Mouse (Mus musculus) layer of hippocampus, postnatal 25 days (tissue): ENCODE measurements at regions not wholly inside any gene's neighbourhood (a gene's known extent, or its start where the extent isn't known, plus 50 kb on each side); places are given as distances from the start of the nearest gene placed in this dataset.
A peak's percentile ranks its signal among the peaks of the same experiment; 100 is the strongest.

Source experiments
- DNase-seq, 2 experiments: peaks; one replicate each; pipeline ENCODE4 v3.0.0; 2022; ENCODE audit warnings: mixed read lengths in 2 of 2, low spot score in 1 of 2; ENCODE audit errors: extremely low spot score in 1 of 2

- no peak for DNase-seq
Observed at GRCm38 (mm10) chr9:94589672-94590071, 51.8 kb upstream of the 1190002N15Rik start.

GRCm38 (mm10) chr9:94604993-94605392 lies 64.7 kb upstream of the Slc9a9 start:
- no peak for DNase-seq

GRCm38 (mm10) chr9:94606422-94606821 lies 63.3 kb upstream of the Slc9a9 start:
- DNase-seq: no peak

- DNase-seq: no peak
Observed at GRCm38 (mm10) chr9:94607011-94607749, 62.5 kb upstream of the Slc9a9 start.

- DNase-seq: no peak
Observed at GRCm38 (mm10) chr9:94607750-94608106, 62.0 kb upstream of the Slc9a9 start.

GRCm38 (mm10) chr9:94610101-94610500 lies 59.6 kb upstream of the Slc9a9 start:
- DNase-seq: no peak

GRCm38 (mm10) chr9:94610600-94611337 lies 58.9 kb upstream of the Slc9a9 start:
- DNase-seq: peak; percentile 16 to 18

- DNase-seq: no peak
Observed at GRCm38 (mm10) chr9:94613891-94614671, 55.6 kb upstream of the Slc9a9 start.

- no peak for DNase-seq
Observed at GRCm38 (mm10) chr9:94615205-94615604, 54.5 kb upstream of the Slc9a9 start.

- no peak for DNase-seq
Observed at GRCm38 (mm10) chr9:94618079-94618786, 51.5 kb upstream of the Slc9a9 start.
